Mouse (Mus musculus): Measurements from ENCODE around the gene Twsg1.

DNA sequence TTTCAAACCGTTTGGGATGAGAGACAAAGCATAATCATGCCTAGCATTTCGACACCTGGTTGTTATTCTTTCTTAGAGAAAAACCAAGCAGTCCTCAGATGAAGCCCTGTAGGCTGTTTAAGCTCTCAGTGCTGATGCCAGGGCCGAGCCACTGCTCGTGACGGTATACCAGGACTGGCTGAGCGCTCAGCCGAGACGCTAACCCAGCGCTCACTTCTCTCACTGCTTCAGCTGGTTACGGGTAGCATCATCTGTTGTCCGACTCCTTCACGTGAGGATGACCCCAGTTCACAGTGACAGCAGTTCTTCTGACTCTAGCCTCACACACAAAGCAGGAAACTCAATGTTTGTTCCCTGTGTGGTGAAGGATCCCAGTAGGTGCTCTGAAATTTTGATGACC is 10.8 kb downstream of the Twsg1 start:
- TF ChIP-seq CTCF (IDR thresholded peaks at IDR 0.05; ENCODE audit: low read depth) (no peak), EP300 (IDR thresholded peaks at IDR 0.05; ENCODE audit: low read depth) (no peak)

All from liver, embryonic 14.5 days (tissue).